Mouse (Mus musculus) lung, embryonic 14.5 days (tissue): ENCODE measurements around the gene Zfp990. TPM values are rescaled to one million over a fixed set of nuclear protein-coding genes. Genes with fewer than 3 reads are reported as not detected.
"Not testable (repeated sequence)": the region's sequence is repeated elsewhere in the genome, so short reads cannot be mapped to it uniquely, and the experiment has no call there.

Experiments
- ATAC-seq: fragments of 200-750 bp; cut with Nextera tagmentation; 2 replicates; pipeline ENCODE4 v1.8.0; 2017; ENCODE audit warnings: mild to moderate bottlenecking, moderate TSS enrichment, moderate library complexity; ENCODE audit not compliant: insufficient read depth
- DNase-seq: peaks from one replicate; pipeline ENCODE4 v3.0.0-alpha.2; 2015
- H3K27ac ChIP-seq: fragments of 300-500 bp; sonication (generic); 2 replicates; pipeline ENCODE4 v1.5.1; 2014; ENCODE audit warnings: low read depth, mild to moderate bottlenecking, moderate library complexity
- H3K27me3 ChIP-seq: fragments of 300-500 bp; sonication (generic); 2 replicates; pipeline ENCODE4 v1.6.1; 2014; ENCODE audit warnings: low read length, control low read depth; ENCODE audit not compliant: insufficient read depth
- H3K36me3 ChIP-seq: fragments of 300-500 bp; sonication (generic); 2 replicates; pipeline ENCODE4 v1.6.1; 2014; ENCODE audit warnings: control low read depth; ENCODE audit not compliant: insufficient read depth
- H3K4me1 ChIP-seq: fragments of 300-500 bp; sonication (generic); 2 replicates; pipeline ENCODE4 v1.6.1; 2014; ENCODE audit warnings: antibody characterized with exemption, control low read depth; ENCODE audit not compliant: insufficient read depth
- H3K4me2 ChIP-seq: fragments of 300-500 bp; sonication (generic); 2 replicates; pipeline ENCODE4 v1.6.1; 2014; ENCODE audit warnings: mild to moderate bottlenecking
- H3K4me3 ChIP-seq: fragments of 300-500 bp; sonication (generic); 2 replicates; pipeline ENCODE4 v1.5.1; 2014; ENCODE audit warnings: low read depth, low read length
- H3K9ac ChIP-seq: fragments of 300-500 bp; sonication (generic); 2 replicates; pipeline ENCODE4 v1.6.1; 2014
- H3K9me3 ChIP-seq: fragments of 300-500 bp; sonication (generic); 2 replicates; pipeline ENCODE4 v1.6.1; 2016; ENCODE audit warnings: low read depth, low read length, control low read depth
- WGBS: fragments of 180-500 bp; shearing (Covaris S2); extraction: QIAGEN DNeasy Blood & Tissue Kit; methylation state at CpG from one replicate; pipeline ENCODE4 v1.1.7; 2014; 5-methylcytosine and 5-hydroxymethylcytosine counted together
- polyA plus RNA-seq: library from polyadenylated mRNA; unstranded; fragments of >200 nt; fragmentation: Nextera tagmentation; extraction: Ambion mirVana; gene quantifications from 2 replicates; pipeline ENCODE4 v1.2.1, GENCODE M21; 2014

Zfp990 gene
- polyA plus RNA-seq, 1 experiment from 2014 or later = 0.13 TPM

DNA sequence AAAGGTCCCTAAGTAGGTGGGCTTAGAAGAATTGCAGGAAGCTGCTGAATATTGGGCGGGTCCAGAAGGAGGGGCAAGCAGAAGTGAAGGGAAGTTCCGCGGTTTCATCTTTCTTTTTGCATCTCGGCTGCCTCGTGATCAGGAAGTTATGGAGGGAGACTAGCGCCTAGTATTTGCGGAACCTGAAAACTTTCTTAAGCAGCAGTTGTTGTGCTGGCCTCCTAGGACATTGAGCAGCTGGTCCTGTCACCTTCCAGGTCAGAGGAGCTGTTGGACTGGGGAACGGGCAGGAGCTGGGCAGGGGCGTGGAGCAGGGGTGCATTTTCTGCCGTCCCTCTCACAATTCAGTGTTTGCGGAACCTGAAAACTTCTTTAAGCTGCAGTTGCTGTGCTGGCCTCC lies 74.5 kb downstream of the Zfp990 start, which contains the start of gene Gm13212:
Gm13212 (plus strand) TSS at position 89 of the 400 bp plus-strand sequence.
- ATAC-seq (peak; percentile 58; the same call in 1 of the 2 replicates), DNase-seq (peak; percentile 50)
- not testable (repeated sequence) for H3K27ac ChIP-seq, H3K9me3 ChIP-seq, H3K9ac ChIP-seq, H3K27me3 ChIP-seq, H3K4me1 ChIP-seq, H3K36me3 ChIP-seq
- peak within 1 kb of the TSS; percentile 18 for H3K4me3 ChIP-seq
- peak within 1 kb of the TSS; percentile 32; the same call in 1 of the 2 replicates for H3K4me2 ChIP-seq
- 13% methylated on average over 11 of the region's 11 CpGs for WGBS

DNA sequence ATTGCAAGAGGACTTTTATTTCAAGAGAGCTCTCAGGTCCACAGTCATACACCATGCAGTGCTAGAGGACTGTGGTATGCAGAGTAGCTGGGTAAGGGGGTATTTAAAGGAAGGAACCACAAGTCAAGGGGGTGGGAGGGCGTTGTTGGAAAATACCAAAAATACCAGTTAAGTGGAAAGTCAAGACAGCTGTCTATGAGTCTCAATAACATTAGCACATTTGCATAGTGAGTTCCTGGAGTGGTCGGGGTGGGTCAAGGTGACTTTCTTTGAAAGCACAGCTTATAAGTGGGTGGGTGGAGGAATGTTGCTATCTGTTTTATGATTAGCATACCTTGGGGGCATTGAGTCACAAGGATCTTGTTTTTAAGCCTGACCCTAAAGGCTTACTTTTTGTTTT lies 75.5 kb downstream of the Zfp990 start:
- H3K4me3 ChIP-seq, H3K36me3 ChIP-seq, H3K27me3 ChIP-seq, H3K4me2 ChIP-seq, H3K27ac ChIP-seq, DNase-seq, H3K4me1 ChIP-seq, H3K9me3 ChIP-seq, H3K9ac ChIP-seq, ATAC-seq: not testable (repeated sequence)
- WGBS = 78% methylated on average over 2 of the region's 2 CpGs

Other genes starting within 250 kb of the Zfp990 start
- gene Tnfrsf8, start 195.6 kb upstream of the Zfp990 start, polyA plus RNA-seq = 0.20 TPM in 1 of 2 replicates, not detected in the other
- gene Gm13212, start 74.4 kb downstream of the Zfp990 start, polyA plus RNA-seq = 1.5 and 1.9 TPM in 2 replicates
- not detected in 2 replicates for gene Zfp980, start 159.9 kb downstream of the Zfp990 start, polyA plus RNA-seq